Mouse (Mus musculus) ES-Bruce4 (cell line): ENCODE results near the gene Esrrg.

Experiments
- CTCF ChIP-seq: IDR thresholded peaks from one replicate; pipeline ENCODE4 v1.8.1; 2011; ENCODE audit warnings: low read depth, low read length
- POLR2A ChIP-seq: IDR thresholded peaks from one replicate; pipeline ENCODE4 v1.8.1; 2011; ENCODE audit warnings: low read length; ENCODE audit not compliant: insufficient read depth

DNA sequence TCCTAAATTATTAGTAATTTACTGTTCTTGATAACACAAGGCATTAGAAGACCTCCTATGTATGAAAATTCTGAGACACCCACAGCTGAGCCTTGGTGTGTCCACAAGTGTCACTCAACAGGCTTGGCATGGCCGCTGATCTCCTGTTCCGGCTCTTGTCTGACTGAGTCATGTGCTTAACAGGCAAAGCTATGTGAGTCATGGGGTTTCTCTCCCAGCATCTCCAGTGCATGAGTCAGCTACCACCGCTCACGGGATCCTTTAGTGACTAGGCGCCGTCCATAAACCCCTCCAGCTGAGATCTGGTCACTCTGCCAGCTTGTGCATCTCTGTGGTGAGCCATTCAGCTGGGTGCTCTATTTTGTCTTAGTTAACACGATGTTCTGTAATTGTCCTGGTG lies 302.1 kb downstream of the Esrrg start:
- TF ChIP-seq POLR2A (no peak), CTCF (no peak)
